Mouse (Mus musculus): ENCODE results near the gene Klf2.

Gene Klf2

GRCm38 (mm10) chr8:72333429-72334143 is 14.8 kb downstream of the Klf2 start:
- DNase-seq (ENCODE audit: low spot score in 2 of 2): no peak

GRCm38 (mm10) chr8:72334144-72334641 is 15.4 kb downstream of the Klf2 start:
- no peak for DNase-seq (ENCODE audit: low spot score in 2 of 2)

- DNase-seq (ENCODE audit: low spot score in 2 of 2): no peak
These were observed 17.4 kb downstream of the Klf2 start for GRCm38 (mm10) chr8:72336273-72336672.

- no peak for DNase-seq (ENCODE audit: low spot score in 2 of 2)
These were observed 18.2 kb downstream of the Klf2 start for GRCm38 (mm10) chr8:72337034-72337433.

GRCm38 (mm10) chr8:72342556-72343300 is 23.9 kb downstream of the Klf2 start:
- no peak for DNase-seq (ENCODE audit: low spot score in 2 of 2)

GRCm38 (mm10) chr8:72343725-72344124 is 24.9 kb downstream of the Klf2 start:
- peak; percentile 72 to 77 for DNase-seq (ENCODE audit: low spot score in 2 of 2)

GRCm38 (mm10) chr8:72347553-72347952 is 28.7 kb downstream of the Klf2 start:
- no peak for DNase-seq (ENCODE audit: low spot score in 2 of 2)

- DNase-seq (ENCODE audit: low spot score in 2 of 2): peak; percentile 60 to 64
These were observed 29.3 kb downstream of the Klf2 start for GRCm38 (mm10) chr8:72348114-72348513.

- DNase-seq (ENCODE audit: low spot score in 2 of 2): no peak
These were observed 30.1 kb downstream of the Klf2 start for GRCm38 (mm10) chr8:72348956-72349355.

GRCm38 (mm10) chr8:72349838-72350237 is 31.0 kb downstream of the Klf2 start:
- peak; percentile 66 to 71 for DNase-seq (ENCODE audit: low spot score in 2 of 2)

- peak; percentile 91 to 92 for DNase-seq (ENCODE audit: low spot score in 2 of 2)
These were observed 31.9 kb downstream of the Klf2 start for GRCm38 (mm10) chr8:72350727-72351126.

GRCm38 (mm10) chr8:72351405-72352005 is 32.7 kb downstream of the Klf2 start:
- DNase-seq (ENCODE audit: low spot score in 2 of 2): peak; percentile 76 to 77

- DNase-seq (ENCODE audit: low spot score in 2 of 2): no peak
These were observed 34.3 kb downstream of the Klf2 start for GRCm38 (mm10) chr8:72352951-72353699.

GRCm38 (mm10) chr8:72353700-72354045 is 34.8 kb downstream of the Klf2 start:
- DNase-seq (ENCODE audit: low spot score in 2 of 2): no peak

- peak; percentile 92 for DNase-seq (ENCODE audit: low spot score in 2 of 2)
These were observed 35.4 kb downstream of the Klf2 start for GRCm38 (mm10) chr8:72354272-72354671.

GRCm38 (mm10) chr8:72356593-72356992 is 37.8 kb downstream of the Klf2 start:
- DNase-seq (ENCODE audit: low spot score in 2 of 2): peak in 1 of 2 experiments; percentile 50

GRCm38 (mm10) chr8:72360162-72360561 is 41.3 kb downstream of the Klf2 start:
- peak; percentile 70 to 75 for DNase-seq (ENCODE audit: low spot score in 2 of 2)

- DNase-seq (ENCODE audit: low spot score in 2 of 2): no peak
These were observed 43.9 kb downstream of the Klf2 start for GRCm38 (mm10) chr8:72362754-72363153.

- peak in 1 of 2 experiments; percentile 37 for DNase-seq (ENCODE audit: low spot score in 2 of 2)
These were observed 44.6 kb downstream of the Klf2 start for GRCm38 (mm10) chr8:72363457-72363856.

- peak; percentile 82 to 83 for DNase-seq (ENCODE audit: low spot score in 2 of 2)
These were observed 46.2 kb downstream of the Klf2 start for GRCm38 (mm10) chr8:72365016-72365415.

GRCm38 (mm10) chr8:72365826-72366225 is 47.0 kb downstream of the Klf2 start:
- peak; percentile 88 to 89 for DNase-seq (ENCODE audit: low spot score in 2 of 2)

GRCm38 (mm10) chr8:72366435-72366834 is 47.6 kb downstream of the Klf2 start:
- DNase-seq (ENCODE audit: low spot score in 2 of 2): no peak

All from spleen, postnatal 36 days (tissue).